Mouse (Mus musculus) layer of hippocampus, adult 9-11 months (tissue): ENCODE results near the gene Shb.

Experiments used
- DNase-seq: peaks from one replicate; pipeline ENCODE4 v3.0.0; 2022

The Shb gene

DNA sequence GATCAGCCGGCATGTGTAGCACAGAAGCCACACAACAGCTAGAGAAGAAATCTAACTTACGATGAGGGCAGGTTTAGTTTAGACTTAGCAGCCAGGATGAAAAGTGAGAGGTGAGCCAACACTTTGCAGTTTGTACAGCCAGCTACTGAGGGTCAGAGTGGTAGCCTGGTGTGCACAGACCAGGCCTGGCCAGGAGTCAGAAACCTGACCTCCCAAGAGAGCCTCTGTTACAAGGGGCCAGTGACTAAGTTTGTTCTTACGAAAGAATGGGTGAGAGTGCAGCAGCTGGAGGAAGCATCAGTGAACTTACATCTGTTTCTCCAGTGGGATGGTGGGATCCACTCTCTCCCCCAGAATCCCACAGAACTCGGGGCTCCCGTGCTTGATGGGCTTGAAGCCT, 85.1 kb downstream of the Shb start:
- DNase-seq, result no peak

DNA sequence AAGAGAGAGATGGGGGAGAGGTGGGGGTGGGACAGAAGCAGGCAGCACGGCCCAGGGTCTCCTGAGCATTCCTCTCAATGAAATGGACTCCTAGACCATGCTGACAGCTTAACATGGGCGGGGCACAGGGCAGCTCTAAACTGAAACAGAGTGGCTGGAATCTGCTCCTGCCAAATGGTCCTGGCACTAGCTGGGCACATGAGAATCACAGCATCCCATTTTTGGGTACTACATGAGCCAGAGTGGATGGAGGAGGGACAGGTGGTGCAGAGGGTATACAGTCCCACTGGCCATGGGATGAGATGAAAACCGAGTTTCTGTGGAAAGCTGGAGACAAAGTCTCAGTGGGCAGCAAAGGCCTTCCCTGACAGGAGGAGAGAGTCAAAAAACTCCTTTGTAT, 87.0 kb downstream of the Shb start:
- DNase-seq, result no peak

DNA sequence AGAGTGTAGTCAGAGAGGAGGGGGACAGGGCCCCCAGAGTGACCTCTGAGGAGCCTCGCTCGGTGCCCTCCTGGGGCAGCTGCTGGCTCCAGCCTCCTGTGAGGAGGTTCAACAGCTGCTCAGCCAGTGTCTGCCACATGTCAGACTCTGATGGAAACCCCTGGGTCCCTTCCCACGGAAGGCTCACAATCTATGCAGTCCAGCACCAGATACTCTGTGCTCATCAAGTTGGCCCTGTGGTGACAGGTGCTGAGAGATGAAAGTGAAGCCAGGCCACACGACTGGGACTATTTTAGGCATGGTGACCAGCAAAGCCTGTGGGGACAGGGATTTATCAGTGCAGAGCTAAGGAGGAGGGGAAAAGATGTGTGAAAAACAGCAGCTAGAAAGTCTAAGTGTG, 87.5 kb downstream of the Shb start:
- no peak for DNase-seq

DNA sequence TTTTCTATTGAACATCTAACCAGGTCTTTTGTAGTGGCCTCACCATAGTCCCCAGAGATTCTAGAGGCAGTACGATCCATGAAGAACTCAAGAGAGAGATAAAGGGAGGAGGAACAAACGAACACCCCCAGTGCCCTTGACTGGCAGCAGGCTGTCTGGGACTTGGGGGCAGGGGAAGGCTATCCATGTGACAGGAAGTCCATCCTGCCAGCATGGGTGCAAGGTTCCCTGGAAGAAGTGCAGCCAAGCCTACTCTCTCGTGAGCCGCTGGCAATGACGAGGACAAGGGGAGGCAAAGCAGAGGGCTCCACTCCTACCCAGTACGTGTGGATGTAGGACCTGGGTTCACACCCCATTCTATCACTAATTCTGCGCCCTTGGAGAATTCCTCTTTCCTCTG, 88.6 kb downstream of the Shb start:
- no peak for DNase-seq

DNA sequence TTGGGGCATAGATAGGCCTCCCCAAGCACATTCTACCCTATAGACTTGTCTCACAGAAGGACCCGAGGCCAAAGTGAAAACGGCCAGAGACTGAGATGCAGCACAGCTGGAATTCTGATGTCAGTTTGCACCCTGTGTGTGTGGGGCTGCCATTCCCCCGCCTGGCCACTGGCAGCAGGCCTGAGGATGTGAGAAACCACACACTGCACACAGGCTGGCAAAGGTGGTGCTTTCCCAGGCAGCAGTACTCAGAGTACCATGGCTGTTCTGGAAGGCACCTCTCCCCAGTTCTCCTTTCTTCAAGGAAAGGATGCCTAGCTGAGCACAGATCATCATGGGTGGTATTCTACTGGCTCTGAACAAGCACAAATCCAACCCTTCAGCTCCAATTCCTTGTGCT, 90.0 kb downstream of the Shb start:
- no peak for DNase-seq

DNA sequence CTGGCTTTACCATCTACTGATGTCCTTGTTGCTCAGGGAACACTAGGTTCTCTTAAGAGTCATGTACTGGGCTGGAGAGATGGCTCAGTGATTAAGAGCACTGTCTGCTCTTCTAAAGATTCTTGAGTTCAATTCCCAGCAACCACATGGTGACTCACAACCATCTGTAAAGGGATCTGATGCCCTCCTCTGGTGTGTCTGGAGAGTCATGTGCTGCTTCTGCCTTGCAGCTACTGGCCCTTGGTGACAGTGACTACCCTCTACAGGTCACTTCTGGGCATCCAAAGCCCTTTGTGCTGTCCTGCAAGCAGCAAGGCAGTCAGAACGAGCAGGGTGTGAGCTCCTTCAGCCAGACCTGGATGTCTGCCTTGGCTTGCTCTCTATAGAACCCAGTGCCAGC, 90.5 kb downstream of the Shb start:
- no peak for DNase-seq

DNA sequence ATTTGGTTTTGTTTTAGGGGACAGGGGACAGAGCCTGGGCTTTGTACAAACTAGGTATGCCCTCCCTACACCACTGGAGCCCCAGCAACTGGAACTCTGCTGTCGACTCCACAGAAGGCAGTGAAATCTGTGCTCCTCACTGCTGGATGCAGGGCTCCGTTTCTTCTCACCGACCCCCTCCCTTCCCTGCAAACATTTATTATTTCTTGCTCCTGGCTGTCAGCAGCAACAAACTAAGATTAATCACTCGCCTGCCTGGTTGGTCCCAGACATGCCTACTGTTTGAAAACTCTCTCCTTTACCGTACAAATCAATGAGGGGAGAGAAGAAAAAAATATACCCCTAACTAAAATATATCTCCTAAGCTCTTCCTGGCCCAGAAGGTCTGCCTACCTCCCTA, 93.0 kb downstream of the Shb start:
- DNase-seq, result no peak

DNA sequence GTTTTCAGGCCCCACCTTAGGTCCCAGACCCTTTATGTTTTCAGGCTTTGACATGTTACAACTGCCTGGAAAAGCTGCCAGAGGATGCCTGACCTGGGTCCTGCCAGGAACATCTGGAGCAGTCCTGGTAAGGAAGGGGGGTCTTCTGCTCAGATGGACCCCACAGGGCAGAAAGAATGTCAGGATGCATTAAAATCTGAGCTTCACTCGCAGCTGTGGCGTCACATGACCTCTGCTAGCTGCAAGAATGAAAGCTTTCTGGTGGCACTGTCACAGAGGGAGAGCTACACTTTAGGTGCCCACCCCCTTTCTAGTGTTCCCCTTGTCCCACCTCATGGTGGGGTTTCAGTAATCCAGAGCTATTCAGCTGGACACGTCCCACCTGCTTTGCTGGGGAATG, 95.3 kb downstream of the Shb start:
- no peak for DNase-seq

DNA sequence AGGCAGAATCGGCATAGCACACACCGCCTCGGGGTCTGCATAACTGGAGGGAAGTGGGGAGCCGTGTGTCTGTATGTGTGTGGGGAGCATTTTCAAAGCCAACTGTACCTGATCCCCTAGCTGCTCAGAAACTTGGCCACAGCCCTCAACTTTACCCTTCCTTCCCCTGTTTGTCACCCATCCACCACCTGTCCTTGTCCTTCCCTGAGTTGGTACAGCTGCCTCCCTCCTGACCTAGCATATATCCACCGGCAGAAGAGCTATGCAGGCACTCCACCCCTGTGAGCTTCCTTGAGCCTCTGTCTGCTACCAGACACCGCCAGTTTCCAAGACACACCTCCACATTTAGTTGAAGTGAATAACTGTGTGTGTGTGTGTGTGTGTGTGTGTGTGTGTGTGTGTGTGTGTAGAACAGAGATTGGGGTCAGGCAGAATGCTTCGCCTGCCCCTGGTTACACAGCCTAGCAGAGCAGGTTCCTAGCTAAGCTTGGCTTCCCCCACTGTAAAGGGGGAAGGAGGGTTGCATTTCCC, 95.8 kb downstream of the Shb start:
- DNase-seq, result no peak

DNA sequence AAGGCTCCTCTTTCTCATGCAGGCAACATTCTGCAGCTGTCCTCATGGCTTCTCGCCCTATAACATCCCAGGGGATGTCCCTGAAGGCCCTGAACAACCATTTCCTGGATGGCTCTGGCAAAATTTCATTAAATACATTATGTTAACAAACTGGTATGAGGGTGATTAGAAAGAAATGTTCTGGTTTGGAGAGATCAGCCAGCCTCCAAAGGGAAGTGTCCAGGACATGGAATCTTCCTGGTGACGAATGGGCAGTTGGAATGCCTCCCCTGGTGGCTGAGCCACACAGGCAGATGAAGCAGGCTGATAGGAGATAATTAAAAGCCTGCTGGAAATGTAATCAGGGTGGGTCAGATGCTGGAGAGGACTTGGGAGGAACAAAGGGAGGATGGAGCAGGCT, 96.4 kb downstream of the Shb start:
- no peak for DNase-seq

DNA sequence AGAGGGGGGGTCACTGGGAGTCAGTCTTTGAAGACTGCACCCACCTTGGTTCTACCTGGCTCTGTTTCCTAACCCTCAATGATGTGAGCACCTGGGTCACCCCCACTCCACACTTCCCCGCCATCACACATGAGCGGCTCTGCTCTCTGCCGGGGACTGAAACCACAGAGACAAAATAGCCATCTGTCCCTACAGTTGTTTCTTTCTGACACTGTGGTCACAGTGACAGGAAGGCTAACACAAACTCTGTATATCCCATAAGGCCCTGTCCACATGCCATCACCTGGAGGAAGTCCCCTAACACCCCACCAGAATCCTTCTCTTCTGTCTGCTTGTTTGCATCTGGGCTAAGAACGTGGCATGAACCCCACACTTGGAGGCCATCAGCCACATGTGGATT, 97.6 kb downstream of the Shb start:
- DNase-seq, result no peak

DNA sequence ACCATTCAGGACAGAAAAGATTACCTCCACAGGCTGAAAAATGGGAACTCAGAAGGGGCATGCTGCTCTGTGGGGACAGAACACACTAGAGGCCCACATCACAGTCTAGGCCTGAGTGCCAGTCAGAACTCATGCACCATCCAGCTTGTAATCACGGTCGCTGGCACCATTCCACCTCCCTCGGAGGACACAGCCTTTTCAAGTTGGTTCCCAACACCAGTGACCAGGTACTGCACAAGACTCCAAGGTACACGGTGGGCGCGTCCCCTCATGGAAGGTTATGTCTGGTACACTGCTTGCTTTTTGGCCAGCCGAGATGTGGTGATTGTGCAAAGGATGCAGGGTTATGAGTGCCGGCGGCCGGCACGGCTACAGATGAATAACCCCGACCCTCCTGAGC, 98.2 kb downstream of the Shb start:
- DNase-seq, result no peak

DNA sequence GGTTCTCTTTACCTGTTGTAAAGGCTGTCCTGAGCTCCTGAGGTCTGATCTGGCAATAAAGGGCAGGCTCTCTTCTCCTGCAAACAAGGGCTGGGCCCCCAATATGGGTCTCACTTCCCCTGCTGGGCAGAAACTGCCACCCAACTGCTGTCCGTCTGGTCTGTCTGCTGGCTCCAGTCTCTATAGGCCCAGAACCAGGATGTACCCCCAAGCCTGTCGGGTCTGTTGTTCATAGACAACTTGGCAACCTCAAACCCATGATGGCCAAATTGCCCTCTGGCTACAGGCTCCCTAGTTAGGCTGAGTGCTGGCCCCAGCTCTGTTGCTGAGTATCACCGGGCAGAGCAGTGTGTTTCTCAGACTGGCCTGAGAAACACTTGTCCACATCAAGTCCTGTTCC, 100.5 kb downstream of the Shb start:
- no peak for DNase-seq

DNA sequence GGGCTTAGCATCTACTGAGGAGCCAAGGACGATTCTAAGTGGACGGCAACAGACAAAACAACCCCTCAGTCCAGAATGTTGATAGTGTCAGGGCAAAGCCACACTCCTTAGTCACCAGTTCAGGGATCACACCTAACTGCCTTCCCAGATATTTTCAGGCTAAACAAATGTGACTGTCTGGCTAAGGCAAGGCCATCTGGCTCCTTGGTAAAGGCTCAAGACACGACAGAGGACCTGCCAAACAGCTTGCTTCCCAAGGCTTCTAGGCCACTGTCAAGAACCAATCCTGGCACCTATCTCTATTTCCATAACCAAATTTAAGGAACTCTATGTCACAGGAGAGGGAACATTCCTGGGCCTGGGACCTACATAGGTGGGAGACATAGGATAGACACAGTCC, 101.0 kb downstream of the Shb start:
- DNase-seq, result no peak

DNA sequence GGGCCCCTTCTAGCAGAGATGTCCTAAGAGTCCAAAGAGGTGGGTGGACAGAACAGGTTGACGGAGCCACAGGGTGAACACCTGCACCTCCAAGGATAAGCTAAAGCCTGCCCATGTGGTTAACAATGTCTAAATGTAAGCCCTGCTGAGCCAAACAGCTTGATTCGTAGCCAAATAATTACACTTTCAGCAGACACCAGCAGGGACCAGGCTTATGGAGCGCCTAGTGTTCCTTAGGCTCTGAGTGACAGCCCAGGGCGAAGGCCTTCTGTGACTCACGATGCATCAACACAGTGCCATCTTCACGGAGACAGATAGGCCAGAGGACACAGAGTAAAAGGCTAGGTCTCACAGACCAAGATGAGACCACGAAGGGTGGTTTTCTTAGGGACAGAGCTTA, 102.8 kb downstream of the Shb start:
- DNase-seq, result no peak

DNA sequence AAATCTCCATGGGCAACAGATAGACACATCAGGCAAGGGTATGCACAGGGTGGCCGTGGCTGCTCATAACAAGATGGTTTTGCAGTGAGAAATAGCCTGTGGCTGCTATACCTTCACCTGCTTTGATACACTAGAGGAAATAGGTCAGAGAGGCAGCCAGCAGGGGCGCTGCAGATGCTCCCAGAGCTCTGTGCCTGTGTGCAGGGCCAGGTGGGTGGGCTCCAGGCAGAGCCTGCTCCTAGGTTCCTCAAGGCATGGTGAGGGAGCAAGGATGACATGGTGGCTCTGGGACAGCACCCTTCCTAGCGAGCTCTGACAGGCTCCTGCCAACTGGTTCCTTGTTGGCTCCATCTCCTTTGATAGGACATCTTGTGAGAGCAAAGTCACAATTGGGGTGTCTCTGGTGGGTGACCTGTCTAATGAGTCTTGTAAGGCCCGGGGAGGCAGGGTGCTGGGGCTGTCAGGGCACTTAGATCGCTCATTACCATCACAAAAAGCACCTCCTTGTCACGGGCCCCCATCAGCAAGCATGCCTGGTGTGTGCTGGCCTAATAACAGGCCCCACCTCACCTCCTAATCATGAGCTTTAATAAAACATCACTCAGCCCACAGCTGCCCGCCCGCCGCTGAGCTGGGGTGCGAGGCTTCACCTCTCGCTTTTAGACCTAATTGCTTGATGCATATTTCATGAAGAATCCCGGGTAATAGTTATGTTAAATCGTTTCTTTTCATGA, 105.4 kb downstream of the Shb start:
- DNase-seq, result no peak

DNA sequence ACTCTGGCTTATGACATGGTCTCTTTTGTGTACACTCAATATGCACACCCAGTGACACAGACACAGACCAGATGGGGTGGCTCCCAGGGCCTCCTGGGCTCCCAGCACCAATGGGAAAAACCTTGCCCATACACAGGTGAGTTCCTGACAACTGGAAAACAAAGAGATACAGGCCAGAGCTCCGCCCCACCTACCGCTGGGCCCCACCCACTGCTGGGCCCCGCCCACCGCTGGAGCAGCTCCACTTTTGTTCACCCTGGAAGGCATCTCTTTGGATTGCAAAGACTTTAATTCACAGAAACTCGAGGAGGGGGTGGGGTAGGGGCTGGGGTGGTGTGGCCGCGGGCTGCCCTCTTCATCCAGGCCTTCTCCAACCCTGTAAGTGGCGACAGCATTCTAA, 108.9 kb downstream of the Shb start:
- DNase-seq, result no peak

DNA sequence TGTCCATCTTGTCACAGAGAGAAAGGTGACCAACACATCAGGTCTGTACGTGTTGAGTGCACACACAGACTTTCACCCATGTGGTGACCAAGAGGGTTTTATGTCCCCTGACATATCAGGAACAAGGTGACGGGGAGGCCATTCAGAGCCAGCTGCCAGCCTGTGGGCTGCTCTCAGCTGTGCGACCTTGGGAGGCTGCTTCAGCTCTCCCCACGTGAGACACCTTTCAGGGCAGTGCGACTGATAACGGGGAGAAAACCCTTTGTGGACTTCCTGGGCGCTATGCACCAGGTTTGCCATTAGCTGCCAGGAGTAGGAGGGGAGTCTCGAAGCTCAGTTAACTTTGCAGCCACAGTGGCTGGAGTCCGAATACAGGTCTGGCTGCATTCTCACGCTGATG, 109.6 kb downstream of the Shb start:
- DNase-seq, result no peak

DNA sequence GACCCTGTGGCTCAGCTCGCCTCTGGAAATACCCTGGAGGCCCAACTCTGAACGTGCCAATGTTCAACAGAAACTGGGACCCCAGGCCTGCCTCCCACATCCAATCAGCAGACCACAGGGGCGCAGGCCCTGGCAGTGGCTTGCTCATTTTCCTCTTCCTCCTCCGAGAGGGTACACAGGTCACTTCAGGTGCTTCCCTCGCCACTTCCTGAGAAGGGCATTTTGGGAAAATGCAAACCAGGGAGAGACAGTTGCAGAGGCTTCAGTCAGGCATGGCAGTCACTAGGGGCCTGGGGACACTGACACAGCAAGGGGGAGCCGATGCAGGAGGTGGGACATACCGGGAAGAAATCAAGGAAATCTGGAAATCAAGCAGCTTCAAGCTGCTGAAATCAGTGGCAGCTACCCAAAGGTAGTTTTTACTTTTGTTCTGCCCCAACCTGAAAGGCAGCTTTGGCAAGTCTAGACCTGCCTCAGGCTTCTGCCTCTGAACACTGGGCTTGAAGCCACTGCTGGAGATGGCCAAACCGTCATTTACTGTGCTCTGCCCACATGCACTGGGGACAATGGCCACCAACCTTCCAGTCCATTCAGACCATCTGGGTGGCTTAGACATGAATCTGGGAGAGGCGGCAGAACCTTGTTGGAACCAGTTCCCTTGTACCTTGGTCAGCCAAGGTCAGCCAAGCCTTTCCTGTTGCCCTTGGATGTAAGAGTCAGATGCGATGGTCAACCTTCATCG, 110.6 kb downstream of the Shb start:
- no peak for DNase-seq

DNA sequence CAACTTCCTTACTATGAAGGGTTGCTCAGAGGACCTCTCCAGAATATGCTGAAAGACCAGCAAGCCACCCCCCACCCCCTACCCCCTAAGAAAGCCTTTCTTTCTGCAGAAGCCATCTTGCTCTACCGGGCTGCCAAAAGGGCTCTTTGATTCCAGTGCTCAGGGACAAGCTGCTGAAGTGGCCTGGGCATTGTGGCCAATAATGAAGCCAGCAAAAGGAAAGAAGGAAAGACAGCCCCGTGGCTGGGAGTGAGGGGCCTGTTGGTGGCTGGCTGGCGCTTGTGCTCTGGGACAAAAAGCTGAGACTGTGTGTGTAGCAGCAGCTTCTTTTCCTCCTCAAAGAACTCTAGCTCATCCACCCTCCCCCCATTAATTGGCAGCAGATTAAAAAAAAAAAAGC, 111.5 kb downstream of the Shb start:
- no peak for DNase-seq

DNA sequence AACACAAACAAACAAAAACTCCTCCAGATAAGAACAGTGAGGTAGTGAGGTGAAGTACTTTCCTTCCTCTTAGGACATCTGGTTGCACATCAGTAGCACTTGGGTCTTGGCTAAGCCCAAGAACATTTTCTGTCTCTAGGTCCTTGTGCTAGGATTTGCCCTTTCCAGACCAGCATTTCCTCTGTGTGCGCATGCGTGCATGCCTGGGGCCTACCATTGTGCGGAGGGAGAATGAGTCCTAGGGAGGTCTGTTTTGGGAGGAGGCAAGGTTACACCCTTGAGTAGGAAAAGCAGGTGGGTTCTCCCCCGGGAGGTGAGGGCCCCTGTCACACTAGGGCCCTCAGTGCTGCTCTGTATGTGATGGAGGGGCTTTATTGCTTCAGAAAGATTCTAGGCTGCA, 113.2 kb downstream of the Shb start:
- DNase-seq, result no peak

DNA sequence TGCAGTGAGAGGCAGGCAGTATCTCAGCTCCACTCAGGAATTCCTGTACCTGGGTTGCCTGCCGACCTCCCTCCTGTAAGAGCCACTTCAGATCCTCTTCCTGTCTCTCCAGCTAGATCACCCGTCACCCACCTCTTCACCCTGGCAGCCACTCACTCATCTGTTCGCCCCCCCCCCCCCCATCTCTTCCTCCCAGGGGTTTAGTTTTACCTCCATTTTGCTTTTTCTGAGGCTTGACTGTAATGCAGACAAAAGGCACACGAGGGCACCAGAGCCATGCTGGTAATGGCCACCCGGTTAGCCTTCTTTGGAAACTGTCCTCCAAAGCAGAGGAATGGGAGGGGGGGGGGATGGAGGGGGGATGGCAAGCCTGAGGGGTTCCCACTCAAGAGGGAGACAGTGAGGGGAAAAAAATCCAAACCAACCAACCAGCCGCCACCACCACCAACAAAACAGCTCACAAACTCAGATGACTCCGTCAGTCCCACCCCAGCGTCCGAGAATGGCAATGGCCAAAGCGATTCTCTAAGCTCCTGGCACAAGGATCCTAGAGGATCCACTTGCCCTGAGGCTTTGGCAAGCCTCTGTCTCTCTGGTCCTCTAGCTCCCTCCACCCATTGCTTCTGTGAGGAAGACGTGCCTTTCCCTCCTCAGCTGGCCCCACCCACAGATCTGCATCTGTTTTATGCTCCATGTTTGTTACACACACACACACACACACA, 113.9 kb downstream of the Shb start:
- no peak for DNase-seq

DNA sequence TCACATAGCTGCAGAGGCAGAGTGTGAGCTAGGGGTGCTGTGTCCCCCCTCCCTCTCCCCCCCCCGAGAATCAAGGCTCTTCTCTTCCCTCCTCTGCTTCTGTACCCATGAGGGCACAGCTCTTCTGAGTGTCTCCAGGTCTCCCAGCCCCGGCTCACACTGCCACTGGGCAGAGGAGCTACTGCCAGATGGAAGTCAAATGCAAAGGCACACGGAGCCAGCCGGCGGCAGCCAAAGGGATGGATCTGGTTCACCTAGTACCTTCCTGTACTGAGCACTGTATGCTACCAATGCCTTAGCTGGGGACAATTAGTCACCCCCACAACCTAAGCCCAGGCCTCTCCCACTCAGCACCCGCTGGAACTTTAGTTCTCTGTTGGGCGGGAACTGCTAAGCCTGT, 116.0 kb downstream of the Shb start:
- DNase-seq, result no peak
